Mouse (Mus musculus): ENCODE results near the gene Cep97.
"Not testable (repeated sequence)": the region's sequence is repeated elsewhere in the genome, so short reads cannot be mapped to it uniquely, and the experiment has no call there.

Cep97 gene

DNA sequence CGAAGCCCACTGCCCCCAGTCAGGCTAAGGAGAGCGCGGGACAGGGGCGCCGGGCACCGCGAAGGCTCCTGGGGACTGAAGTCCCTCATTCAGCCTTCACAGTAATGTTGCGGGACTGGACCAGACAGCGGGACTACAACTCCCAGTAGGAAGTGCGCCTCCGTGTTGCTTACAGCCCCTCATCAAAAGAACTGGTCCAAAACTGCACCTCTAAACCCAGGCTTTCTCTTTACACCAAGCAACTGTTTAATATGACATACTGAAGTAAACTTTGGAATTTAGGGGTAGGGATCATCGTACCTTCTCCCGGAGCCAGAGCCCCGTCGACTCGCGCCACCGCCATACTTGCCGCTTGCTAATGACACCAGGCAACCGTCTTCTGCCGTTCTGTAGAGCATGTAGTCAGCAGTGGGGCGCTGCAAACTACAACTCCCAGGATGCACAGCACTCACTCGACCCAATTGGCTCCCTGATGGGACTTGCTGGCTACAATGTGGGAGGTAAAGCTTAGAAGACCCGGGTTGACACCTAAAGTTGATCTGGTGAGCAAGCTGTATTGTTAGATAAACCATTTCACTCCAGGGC lies at the start of gene Cep97:
Gene Cep97, minus strand, starts transcription at position 403 of the 585 bp plus-strand sequence.
- peak; percentile 92 for DNase-seq

DNA sequence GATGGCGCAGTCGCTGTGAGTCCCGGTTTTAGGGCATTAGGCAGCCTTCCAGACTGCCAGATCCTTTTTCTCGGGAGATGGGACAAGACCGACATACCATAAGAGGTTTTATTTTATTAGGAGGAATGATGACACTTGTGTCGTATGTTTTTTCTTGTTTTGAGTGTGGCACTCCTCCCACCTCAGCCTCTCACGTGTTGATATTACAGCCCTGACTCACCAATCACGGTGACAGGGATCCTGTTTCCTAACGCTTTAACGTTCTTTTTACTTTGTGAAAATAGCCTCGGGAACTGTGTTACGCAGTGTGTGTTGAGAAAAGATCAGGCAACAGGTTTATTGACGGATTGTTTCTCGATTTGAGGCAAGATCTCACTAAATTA lies 40.2 kb upstream of the Cep97 start:
- DNase-seq = no peak

DNA sequence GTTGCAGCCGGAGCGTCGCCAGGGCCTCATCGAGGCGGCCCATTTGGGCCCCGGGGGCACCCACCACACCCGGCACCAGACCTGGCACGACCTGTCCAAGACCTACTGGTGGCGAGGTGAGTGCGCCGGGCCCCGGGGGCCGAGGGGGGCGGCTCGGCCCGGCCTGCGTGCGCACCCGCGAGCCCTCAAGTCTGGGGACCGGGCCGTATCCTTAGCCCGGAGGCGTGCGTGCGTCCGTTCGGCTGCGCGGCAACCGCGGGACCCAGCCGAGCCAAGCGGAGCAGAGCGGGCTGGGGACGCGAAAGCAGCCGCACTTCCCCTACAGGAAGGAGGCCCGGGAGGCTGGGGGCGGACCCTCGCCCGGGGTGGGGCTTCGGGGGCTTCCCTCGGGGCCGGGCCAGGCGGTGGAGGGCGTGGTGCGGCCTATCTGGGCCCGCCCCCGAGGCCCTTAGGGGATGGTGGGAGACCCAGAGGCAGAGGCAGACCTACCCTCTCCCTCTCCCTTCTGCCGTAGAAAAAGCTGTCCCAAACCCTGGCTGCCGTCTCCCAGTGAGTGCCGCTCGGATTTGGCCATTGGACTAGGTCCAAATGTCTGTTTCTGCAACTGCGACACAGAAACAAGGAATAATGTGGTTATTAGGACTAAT lies 39.7 kb upstream of the Cep97 start:
- DNase-seq = peak; percentile 96

DNA sequence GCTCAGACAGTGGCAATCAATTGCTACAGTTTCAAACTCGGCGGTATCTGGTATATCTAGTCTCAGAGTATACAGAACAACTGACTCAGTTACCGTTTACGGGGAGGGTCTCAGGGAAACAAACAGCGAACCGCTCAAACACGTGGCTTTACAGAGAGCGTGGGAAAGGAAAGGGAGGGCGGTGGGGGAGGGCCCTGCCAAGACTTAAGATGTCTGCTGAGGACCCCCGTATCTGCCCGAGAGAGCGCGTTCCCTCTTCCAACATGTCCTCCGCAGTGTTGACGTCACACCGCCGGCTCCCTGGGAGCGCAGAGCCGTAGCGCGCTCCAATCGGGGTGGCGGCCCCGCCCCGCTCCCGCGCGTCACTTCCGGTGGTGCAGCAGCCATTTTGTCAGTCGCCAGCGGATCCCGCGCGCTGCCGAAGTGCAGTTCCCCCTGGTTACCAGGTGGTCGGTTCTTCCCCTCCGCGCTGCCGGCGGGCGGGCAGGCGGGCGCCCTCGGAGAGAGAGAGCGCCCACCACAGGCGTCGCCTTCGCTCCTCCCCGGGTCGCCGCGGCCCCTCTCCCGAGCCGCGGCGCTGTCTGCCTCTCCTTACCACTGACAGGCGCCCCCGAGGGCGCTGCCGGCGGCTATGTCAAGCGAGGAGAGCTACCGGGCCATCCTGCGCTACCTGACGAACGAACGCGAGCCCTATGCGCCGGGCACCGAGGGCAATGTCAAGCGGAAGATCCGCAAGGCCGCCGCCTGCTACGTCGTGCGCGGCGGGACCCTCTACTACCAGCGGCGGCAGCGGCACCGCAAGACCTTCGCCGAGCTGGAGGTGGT lies 39.0 kb upstream of the Cep97 start, which contains the start of gene Zbtb11:
Gene Zbtb11, plus strand, starts transcription at position 453 of the 825 bp plus-strand sequence.
- peak; percentile 100 for DNase-seq

DNA sequence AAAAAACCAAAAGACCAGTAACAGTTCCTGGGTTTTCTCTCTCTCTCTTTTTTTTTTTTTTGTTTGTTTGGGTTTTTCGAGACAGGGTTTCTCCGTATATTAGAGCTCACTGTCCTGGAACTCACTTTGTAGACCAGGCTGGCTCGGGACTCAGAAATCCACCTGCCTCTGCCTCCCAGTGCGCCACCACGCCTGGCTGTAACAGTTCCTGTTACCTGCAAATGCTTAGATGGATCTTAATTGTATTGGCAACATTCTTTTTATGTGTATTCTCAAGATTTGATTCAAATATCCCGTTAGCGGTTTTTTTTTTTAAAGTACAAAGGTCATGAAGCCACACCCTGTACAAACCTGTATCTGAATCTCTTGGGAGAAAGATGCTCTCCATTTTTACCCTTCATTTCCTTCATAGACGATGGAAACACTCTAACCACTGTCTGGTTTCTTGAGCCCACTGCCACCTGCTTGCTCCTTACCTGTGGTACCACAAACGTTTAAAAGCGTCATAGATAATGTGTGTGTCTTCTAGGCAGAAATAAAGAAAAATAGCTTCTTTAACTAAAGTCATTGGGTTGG lies 38.1 kb upstream of the Cep97 start:
- DNase-seq = no peak

DNA sequence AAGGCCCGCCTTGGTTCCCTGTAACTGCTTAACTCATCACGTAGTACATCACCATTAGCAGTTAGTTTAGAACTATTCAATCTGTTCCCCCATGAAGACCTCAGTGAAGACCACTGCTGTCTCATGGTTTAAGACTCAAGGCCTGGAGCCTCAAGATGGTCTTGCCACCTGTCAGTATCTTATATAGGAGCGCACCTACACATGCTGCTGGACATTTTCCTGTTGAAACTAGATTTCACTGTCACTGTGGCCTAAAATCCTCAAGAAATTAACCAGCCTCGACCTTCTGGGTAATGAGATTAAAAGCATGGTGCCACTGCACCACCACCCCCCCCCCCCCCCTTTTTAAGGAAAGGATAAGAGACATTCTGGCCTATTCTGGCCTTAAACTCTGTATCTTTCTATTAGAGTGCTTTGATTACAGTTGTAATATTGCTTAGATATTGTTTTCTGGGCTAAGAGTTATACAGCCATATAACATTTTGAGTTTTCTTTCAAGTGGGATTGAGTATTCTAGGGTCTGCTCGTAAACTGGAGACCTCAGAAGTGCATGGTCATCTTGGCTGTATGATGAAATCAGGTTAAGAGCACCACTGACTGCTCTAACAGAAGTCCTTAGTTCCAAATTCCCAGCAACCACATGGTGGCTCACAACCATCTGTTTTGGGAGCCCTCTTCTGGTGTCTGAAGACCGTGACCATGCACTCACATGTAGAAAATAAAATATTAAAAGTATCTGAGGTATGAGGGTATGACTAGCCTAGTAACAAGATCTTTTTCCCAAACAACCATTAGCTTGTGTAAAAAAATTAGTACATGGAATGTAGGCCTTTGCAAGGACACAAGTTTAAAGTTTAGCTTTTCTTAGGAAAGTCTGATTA lies 37.3 kb upstream of the Cep97 start:
- DNase-seq = no peak

DNA sequence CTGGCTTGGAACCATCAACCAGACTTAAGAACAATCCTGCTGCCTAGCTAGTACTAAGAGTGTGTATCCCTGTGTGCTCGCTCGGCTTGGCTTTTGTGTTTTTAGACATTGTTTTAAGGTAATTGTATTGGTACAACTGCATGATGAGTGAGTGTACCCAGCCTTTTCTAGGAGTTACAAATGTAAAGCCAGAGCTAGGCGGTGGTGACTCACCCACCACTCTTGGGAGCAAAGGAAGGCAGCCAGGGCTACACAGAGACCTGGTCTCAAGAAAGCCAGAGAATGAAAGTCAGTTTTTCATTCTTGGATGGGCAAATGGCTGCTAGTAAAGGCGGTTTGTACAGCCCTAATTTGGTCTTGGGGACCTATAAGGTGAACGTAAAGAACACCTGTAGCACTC lies 35.8 kb upstream of the Cep97 start:
- DNase-seq = no peak

DNA sequence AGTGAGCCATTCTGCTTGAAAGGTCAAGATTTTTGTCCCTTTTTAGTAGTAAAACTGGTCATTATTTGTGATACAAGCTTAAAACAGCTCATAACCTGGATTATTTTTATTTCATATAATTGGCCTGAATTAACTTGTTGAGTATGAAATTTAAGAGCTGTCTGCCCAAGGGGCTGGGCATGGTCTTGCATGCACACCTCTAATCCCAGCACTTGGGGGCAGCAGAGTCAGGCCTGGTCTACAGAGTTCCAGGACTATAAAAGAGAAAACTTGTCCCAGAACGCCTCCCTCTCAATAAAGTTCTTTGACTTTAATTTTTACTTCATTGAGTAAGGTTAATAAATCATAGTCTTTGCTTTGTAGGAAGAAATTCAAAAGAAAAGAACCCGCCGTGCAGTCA lies 34.5 kb upstream of the Cep97 start:
- peak; percentile 65 for DNase-seq

DNA sequence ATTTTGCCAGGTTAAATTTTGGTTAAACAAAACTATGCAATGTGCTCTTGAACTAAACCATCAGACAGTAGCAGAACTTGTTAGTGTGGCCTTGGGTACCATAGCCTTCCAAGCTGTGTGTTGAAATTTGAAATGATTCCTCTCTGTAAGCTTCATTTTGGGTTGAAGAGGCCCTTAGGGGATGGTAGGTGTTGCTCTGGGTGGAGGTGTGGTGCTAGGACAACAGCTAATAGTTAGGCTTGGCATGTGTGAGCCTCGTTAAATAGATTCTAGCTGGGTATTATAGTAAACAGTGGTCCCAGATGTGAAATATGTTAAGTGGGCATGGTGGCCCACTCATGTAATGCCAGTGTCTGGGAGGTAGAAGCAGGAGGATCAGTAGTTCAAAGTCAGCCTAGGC lies 32.6 kb upstream of the Cep97 start:
- no peak for DNase-seq

DNA sequence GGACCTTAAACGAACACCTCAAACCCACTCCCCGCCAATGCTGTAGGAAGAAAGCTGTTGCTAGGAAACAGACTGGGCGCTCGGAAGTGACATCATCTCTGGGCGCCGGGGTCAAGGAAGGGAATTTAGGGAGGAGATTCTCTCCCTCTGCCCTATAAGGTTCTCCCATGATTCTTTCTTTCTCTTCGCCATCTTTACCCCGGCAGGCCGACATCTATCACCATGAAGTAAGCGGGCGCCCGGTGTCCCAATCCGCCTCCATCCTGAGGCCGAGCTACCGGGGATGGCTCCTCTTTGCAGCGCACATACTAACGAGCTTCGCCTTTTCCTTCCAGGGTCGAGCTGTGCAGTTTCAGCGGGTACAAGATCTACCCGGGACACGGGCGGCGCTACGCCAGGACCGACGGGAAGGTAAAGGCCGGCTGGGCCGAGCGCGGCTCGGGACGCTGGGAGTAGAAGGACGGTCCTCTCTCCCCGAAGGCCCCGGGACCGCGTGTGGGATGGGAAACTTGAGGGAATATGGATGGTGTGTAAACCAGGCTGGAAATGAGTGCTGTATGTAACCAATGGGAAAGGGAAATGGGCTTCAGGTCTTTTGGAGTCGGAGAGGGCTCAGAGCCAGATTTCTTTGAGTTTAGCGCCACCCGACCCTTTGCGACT lies 31.7 kb upstream of the Cep97 start, which contains the start of gene Rpl24:
Gene Rpl24, plus strand, starts transcription at position 64 of the 660 bp plus-strand sequence.
- DNase-seq = peak; percentile 98

DNA sequence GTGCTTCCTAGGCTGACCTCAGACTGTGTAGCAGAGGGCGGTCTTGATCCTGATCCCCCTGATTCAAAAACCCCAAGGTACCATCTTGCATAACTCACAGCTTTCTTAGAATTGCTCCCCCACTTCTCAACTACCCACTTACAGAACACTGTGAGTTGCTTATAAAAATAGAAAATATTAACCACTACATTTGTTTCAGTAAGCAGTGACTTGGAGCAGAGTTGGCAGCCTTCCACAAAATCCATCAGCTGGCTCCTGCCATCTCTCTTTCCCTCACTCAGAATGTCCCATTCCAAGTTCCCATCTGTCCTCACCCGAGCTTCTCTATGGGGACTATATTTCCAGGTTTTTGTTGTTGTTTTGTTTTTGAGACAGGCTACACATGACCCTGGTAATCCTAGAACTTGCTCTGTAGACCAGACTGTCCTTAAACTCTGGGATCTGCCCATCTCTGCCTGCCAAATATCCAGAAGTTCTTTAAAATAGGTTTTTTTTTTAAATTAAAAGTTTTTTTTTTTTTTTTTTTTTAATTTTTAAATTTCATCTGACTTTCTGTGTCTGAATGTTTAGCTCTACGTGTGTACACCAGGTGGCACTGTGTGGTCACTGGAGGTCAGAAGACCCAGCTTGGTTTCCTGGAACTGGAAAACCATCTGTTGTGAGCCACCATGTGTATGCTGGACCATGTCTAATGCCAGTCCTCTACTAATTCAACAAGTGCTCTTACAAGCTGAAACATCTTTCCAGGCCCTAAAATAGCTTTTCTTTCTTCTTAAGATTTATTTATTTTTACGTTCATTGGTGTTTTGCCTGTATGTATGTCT lies 29.7 kb upstream of the Cep97 start:
- peak; percentile 55 for DNase-seq

DNA sequence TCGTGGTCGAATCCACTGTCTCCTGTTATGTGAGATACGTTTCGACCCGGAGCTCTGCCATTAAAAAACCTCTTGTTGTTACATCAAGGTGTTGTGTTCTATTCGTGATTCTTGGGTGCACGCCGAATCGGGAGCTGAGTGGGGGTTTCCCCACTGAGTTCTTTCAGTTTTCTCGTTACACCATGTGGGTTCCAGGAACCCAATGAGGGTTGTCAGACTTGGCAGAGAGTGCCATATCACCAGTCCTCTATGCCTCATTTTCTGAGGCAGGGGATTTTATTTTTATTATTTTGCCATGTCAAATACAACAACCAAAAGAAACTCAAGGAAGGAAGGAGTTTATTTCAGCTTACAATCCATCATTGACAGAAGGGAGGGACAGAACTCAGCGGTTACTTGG lies 28.4 kb upstream of the Cep97 start:
- not testable (repeated sequence) for DNase-seq

DNA sequence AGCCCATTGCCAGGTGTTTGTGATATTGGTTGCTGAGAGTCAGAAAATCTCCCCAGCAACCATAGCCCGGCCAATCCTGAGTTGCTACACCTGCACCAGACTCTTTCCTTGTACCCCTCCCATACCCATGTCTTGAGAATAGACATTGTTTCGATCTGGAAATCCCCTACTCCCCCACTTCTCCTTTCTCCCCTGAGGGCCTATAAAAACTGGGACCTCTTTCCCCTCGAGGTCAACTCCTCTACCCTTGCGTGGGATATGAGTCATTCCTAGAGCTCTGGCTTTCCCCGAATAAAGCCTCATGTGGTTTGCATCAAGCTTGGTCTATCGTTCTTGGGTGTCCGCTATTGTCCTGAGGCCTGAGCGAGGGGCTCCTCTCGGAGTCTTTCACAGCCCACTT lies 19.5 kb upstream of the Cep97 start:
- not testable (repeated sequence) for DNase-seq

DNA sequence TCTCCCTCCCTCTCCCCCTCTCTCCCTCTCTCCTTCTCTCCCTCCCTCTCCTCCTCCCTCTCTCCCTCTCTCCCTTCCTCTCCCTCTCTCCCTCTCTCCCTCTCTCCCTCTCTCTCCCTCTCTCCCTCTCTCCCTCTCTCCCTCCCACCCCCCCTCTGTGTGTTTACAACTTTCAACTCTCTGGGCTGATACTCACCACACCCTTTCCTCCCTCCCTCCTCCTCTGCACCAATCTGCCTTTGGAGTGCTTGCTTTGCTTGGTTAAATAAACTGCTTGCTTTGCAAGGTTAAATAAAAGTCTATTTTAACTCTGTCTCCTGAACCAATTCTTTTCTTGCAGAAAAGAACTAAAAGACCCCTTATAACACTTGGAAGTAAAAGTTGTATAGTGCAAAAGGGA lies 18.1 kb upstream of the Cep97 start:
- no peak for DNase-seq

DNA sequence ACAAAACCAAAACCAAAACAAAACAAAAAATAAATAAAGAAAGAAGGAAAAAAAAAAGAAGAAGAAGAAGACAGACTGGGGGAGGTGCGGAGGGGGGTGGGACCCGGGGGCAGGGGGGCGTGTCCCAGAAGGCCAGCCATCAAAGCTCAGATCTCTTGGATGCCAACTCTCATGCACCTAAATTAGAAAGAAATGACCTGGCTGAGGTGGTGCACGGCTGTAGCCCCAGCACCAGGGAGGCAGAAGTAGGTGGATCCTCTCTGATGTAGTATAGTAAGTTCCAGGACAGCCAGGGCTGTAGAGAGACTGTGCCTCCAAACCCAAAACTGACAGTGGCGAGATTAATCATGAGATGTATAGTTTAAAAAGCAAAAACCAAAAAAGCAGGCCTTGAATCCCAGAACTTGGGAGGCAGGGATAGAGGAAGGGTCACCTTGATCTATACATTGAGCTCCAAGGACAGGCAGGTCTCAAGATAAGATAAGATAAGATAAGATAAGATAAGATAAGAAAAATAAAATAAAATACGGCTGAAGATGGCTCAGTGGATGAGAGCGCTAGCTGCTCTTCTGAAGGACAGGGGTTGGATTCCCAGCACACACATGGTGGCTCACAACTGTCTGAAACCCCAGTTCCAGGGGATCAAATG lies 17.1 kb upstream of the Cep97 start:
- DNase-seq = no peak

DNA sequence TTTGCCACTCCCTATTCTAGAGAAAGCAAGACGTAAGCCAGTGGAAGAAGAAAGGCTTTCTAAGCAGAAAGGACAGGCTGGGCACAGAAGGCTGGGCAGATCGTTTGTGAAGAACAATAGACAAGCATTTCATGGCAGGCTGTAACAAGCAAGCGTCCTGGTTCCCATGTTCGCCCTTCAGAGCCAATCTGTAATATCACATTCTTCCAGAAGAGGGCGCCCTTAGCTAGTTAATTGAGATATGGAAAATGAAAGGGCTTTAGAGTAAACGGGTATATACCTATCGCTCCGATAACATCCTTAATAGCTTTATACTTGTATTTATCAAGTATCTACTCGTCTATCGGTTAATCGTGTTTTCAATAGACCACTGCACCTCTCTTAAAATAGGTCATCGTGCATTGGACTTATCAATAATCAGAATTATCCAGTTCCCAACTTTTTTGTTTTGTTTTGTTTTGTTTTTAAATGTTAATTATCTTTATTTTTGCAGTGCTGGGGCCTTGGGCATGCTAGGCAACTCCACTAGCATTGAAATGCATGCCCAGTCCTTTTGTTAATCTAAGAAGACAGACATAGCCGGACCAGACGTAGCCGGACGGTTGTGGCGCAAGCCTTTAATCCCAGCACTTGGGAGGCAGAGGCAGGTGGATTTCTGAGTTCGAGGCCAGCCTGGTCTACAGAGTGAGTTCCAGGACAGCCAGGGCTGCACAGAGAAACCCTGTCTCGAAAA lies 16.5 kb upstream of the Cep97 start:
- peak; percentile 85 for DNase-seq

DNA sequence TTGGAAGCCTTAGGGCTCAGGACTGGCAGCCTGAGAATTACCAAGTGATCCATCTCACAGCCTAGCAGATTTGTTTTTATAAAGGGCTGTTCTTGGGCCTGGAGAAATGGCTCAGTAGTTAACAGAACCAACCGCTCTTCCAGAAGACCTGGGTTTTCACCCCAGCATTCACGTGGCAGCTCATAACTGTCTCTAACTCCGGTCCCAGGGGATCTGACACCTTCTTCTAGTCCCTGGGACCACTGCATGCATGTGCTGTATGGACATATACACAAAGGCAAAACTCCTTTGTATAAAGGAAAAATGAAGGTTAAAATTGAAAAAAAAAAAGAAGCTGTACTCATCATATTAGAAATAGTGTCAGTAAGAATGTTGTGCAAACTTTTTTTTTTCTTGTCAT lies 15.8 kb upstream of the Cep97 start:
- no peak for DNase-seq

DNA sequence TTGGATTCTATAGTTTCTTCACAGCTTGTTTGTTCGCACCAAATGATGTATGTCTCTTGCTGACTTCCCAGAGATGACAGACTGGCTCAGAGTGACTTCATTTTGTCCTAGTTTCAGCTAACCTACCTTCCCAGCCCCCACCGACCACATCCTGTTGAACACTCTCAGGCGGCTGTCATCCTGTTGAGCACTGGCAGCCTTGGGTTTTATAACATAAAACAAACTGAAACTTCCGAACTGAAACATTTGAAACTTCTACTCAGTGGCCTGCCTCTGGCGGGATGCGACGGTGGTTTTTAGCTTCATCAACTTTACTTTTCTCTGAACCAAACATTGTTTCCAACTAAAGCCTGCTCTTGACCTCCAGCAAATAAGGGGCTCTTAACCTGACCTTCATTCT lies 14.3 kb upstream of the Cep97 start:
- DNase-seq = peak; percentile 51

DNA sequence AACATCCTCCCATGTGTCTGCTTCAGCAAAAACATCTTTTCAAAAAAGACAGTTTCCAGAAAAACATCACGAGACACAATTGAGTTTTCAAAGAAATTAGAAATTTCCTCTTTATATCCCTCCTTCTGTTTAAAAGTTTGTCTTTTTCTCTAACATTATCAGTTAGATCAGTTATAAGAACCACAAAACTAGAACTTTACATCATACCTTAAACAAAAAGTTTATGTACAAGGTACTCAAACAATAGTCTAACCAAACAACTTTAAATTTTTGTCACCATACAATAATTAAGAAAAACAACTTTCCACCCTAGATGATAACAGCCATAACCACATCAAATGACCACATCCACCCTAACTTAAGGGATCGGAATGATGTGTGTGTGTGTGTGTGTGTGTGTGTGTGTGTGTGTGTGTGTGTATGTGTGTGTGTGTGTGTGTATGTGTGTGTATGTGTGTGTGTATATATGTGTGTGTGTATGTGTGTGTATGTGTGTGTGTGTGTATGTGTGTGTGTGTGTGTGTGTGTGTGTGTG lies 13.3 kb upstream of the Cep97 start:
- not testable (repeated sequence) for DNase-seq
